Mouse (Mus musculus) intestine, embryonic 14.5 days (tissue): ENCODE measurements around the gene Snx19. TPM values are rescaled to one million over a fixed set of nuclear protein-coding genes. Genes with fewer than 3 reads are reported as not detected.

Experiments
- ATAC-seq: fragments of 200-750 bp; cut with Nextera tagmentation; replicated peaks from 2 replicates; pipeline ENCODE4 v1.8.0; 2017; ENCODE audit warnings: low read depth, moderate number of reproducible peaks, moderate TSS enrichment, moderate library complexity; ENCODE audit not compliant: low FRiP score, low TSS enrichment
- DNase-seq: peaks from one replicate; pipeline ENCODE4 v3.0.0-alpha.2; 2018; ENCODE audit warnings: low spot score
- H3K27ac ChIP-seq: fragments of 300-500 bp; sonication (generic); 2 replicates; pipeline ENCODE4 v1.5.1; 2014; ENCODE audit warnings: low read depth, mild to moderate bottlenecking, control low read depth
- H3K27me3 ChIP-seq: fragments of 300-500 bp; sonication (generic); replicated peaks from 2 replicates; pipeline ENCODE4 v1.6.1; 2014; ENCODE audit warnings: low read length, control low read depth; ENCODE audit not compliant: control insufficient read depth, insufficient read depth
- H3K36me3 ChIP-seq: fragments of 300-500 bp; sonication (generic); 2 replicates; pipeline ENCODE4 v1.6.1; 2014; ENCODE audit warnings: low read length, control low read depth; ENCODE audit not compliant: control insufficient read depth, insufficient read depth
- H3K4me1 ChIP-seq: fragments of 300-500 bp; sonication (generic); replicated peaks from 2 replicates; pipeline ENCODE4 v1.6.1; 2014; ENCODE audit warnings: low read length, control low read depth, mixed read lengths; ENCODE audit not compliant: control insufficient read depth, insufficient read depth
- H3K4me2 ChIP-seq: fragments of 300-500 bp; sonication (generic); 2 replicates; pipeline ENCODE4 v1.6.1; 2014; ENCODE audit warnings: low read length
- H3K4me3 ChIP-seq: fragments of 300-500 bp; sonication (generic); 2 replicates; pipeline ENCODE4 v1.5.1; 2014; ENCODE audit warnings: low read depth, low read length, control low read depth, mixed read lengths
- H3K9ac ChIP-seq: fragments of 300-500 bp; sonication (generic); 2 replicates; pipeline ENCODE4 v1.6.1; 2014; ENCODE audit warnings: mild to moderate bottlenecking, low read length
- H3K9me3 ChIP-seq: fragments of 300-500 bp; sonication (generic); 2 replicates; pipeline ENCODE4 v1.6.1; 2016; ENCODE audit warnings: low read length, control low read depth; ENCODE audit not compliant: control insufficient read depth
- WGBS: fragments of 180-500 bp; shearing (Covaris S2); extraction: QIAGEN DNeasy Blood & Tissue Kit; methylation state at CpG from one replicate; pipeline ENCODE4 v1.1.7; 2014; 5-methylcytosine and 5-hydroxymethylcytosine counted together
- polyA plus RNA-seq: library from polyadenylated mRNA; unstranded; fragments of >200 nt; fragmentation: Nextera tagmentation; extraction: Ambion mirVana; gene quantifications from 2 replicates; pipeline ENCODE4 v1.2.1, GENCODE M21; 2014

Gene Snx19
- polyA plus RNA-seq: 20.9 and 22.1 TPM in 2 replicates

DNA sequence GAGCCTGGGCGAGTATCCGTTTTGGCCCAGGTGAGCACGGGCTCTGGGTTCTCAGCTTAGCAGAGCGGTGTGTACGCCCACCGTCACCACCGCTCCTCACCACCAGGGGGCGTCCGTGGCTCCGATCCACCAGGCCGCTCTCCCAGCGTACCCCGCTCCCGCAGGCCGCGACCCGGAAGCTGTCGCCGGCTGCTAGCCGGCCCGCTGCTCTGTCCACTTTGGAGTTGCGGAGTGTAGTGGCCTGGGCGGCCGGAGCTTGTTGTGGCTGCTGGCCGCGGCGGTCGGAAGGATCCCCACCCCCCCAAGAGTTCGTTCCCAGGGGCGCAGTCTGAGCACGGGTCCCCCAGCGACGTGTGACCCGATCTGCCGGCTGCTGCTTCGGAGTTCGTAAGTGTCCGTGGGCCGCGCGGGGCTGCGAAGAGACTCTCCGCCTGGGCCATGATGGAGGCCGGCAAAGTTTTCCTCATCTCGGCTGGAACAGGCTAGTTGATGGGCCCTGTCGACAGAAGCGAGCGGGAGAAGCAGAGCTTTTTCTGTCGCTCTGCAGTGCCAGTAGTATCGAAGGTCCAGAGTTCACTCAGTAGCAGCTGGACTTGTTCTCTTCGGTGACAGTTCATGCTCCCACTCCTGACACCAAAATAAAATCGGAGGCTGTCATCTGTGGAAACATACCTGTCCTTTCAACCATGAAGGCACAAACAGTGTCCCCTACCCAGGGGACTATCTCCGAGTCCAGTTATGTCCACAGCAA lies at the start of gene Snx19:
Snx19 (plus strand) TSS at position 227 of the 751 bp plus-strand sequence.
- ATAC-seq: peak; percentile 95
- Histone ChIP-seq H3K27me3 (no peaks in the 10 kb centered on the region), H3K27ac (peak within 1 kb of the TSS; percentile 24; the same call in 1 of the 2 replicates), H3K4me1 (peaks cover 27% of the 10 kb centered on the region), H3K4me2 (peak within 1 kb of the TSS; percentile 78), H3K9ac (peak within 1 kb of the TSS; percentile 85), H3K36me3 (peaks cover under 1% of the 10 kb centered on the region; the same call in 1 of the 2 replicates), H3K9me3 (no peaks in the 10 kb centered on the region), H3K4me3 (peak within 1 kb of the TSS; percentile 69)
- 2% methylated on average over 53 of the region's 53 CpGs for WGBS
- peak; percentile 97 for DNase-seq

DNA sequence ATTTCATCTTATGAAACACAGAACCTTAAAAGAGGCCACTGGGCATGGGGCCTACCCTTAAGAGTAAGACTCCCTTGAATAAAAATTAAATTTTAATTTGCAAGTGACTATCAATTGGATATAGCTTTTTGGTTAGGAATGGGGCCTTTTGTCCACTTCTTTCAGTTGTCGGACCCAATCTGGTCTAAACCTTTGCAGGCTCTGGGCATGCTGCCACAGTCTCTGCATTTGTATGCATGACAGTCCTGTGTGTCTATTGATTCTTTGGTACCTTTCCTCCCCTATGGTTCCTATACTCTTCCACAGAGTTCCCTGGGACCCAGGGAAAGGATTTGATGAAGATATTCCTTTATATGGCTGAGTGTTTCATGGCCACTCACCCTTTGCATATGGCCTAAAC lies 26.1 kb upstream of the Snx19 start:
- H3K4me3 ChIP-seq: no peak overlapping the region
- H3K9ac ChIP-seq: no peak overlapping the region
- 97% methylated on average over 1 of the region's 1 CpGs for WGBS

DNA sequence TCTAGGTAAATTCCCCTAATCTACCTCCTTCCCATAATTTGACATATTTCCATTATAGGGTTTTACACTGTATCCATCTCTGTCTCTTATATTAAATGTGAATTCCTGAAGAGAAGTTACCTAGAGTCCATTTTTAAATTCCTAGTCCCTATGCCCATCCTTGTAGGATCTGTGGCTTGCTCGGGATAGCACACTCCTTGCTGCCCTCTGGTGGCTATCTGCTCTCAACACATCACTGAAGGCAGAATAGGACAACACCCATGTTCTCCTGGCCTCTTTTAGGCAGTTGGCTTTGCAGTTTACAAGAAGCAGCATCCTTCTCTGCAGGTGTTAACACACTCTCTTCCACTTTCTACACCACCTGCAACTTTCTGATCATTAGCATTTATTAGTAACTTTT lies 4.0 kb upstream of the Snx19 start:
- Histone ChIP-seq H3K9ac (no peak overlapping the region), H3K4me2 (no peak overlapping the region), H3K4me3 (no peak overlapping the region), H3K27ac (no peak overlapping the region), H3K27me3 (no peaks in the 10 kb centered on the region), H3K9me3 (no peaks in the 10 kb centered on the region), H3K4me1 (peaks cover 6% of the 10 kb centered on the region), H3K36me3 (no peaks in the 10 kb centered on the region)
- no peak for ATAC-seq
- WGBS: 3% methylated on average over 1 of the region's 1 CpGs
- no peak for DNase-seq

More for the DNA sequence above, 26.1 kb upstream of the Snx19 start:
- Histone ChIP-seq H3K4me2 (no peak overlapping the region), H3K27ac (no peak overlapping the region), H3K27me3 (no peaks in the 10 kb centered on the region), H3K4me1 (no peaks in the 10 kb centered on the region), H3K9me3 (no peaks in the 10 kb centered on the region), H3K36me3 (no peaks in the 10 kb centered on the region)
- DNase-seq: no peak
- no peak for ATAC-seq

DNA sequence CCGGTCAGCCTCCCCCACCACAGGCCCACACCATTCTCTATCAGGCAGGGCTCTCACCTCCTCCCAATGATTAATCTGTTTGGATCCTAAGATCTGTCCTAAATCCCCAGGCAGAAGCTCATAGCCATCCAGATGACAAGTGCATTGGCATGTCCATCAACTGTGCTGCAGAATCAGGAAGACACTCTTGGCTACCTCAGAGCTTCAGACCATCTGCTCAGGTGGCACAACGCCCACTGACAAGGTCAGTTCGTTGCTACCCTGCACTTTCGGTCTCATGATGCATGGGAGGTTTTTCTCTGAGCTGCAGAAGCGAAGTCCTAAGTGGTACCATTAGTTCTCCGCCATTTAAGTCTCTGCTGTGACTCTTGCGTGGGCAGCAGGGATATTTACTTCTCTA lies 1.7 kb upstream of the Snx19 start:
- Histone ChIP-seq H3K9me3 (no peaks in the 10 kb centered on the region), H3K4me3 (no peak overlapping the region), H3K27me3 (no peaks in the 10 kb centered on the region), H3K9ac (no peak overlapping the region), H3K27ac (no peak overlapping the region), H3K4me1 (peaks cover 21% of the 10 kb centered on the region), H3K4me2 (no peak overlapping the region), H3K36me3 (no peaks in the 10 kb centered on the region)
- 89% methylated on average over 7 of the region's 7 CpGs for WGBS
- DNase-seq (no peak), ATAC-seq (no peak)

DNA sequence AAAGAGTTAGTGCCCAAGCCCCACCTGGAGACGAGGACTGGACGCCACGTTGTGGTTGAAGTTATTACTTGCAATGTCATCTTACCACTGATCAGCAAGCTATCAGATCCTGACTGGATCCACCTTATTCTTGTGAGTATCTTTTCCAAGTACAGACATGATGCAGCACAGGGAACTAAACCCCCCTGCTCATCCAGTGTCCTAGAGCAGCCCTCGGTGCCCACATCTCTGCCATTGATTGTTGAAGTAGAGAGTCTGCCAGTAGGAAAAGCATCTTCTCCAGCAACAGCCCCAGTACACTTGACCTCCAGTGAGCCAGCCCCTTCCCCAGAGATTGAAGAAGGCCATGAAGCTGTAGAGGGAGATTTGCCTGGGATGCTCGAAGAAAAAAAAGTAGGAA lies 1.3 kb downstream of the Snx19 start:
- Histone ChIP-seq H3K36me3 (peaks cover 12% of the 10 kb centered on the region), H3K9ac (no peak overlapping the region), H3K4me1 (peaks cover 27% of the 10 kb centered on the region), H3K27me3 (no peaks in the 10 kb centered on the region), H3K4me3 (no peak overlapping the region), H3K9me3 (no peaks in the 10 kb centered on the region), H3K27ac (no peak overlapping the region), H3K4me2 (no peak overlapping the region; the same call in 1 of the 2 replicates)
- 88% methylated on average over 5 of the region's 5 CpGs for WGBS
- ATAC-seq (no peak), DNase-seq (no peak)

DNA sequence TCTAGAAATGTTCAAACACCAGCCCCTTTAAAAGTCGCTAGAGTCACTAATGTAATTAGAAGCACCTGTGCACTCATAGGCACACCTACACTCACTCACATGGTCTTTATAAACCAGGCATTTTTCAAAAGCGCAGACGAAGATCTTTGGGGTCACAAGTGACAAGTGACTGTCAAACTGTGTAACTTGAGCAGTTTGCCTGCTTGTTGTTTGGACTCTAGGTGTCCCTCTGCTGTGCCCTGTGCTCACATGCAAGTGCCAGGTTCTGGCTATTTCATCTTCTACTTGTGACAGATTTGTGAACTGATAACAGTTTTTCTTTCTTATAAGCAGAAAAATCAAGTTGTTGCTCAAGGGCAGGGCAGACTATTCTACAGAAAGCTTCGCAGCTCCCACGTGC lies 3.5 kb downstream of the Snx19 start:
- peaks cover 29% of the 10 kb centered on the region for H3K36me3 ChIP-seq

DNA sequence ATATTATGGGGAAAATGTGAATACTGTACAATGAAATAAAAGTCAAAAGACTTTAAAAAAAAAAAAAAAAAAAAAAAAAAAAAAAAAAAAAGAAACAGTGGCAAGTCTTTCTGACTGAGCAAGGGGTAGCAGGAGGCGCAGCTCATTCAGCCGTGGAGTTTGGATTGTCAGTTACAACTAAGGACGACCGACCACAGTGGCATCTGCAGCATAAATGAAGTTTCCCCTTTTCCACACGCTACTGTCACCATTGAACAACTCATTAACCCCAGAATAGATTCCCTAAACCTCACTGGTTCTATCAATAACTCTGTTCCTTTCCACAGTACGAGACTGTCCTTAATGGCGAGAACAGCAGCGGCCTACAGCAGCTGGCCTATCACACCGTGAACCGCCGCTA lies 5.0 kb downstream of the Snx19 start:
- H3K4me1 ChIP-seq: peaks cover 27% of the 10 kb centered on the region
- H3K4me2 ChIP-seq: no peak overlapping the region
- no peaks in the 10 kb centered on the region for H3K9me3 ChIP-seq
- 89% methylated on average over 11 of the region's 11 CpGs for WGBS
- no peak overlapping the region for H3K4me3 ChIP-seq
- H3K36me3 ChIP-seq: peaks cover 44% of the 10 kb centered on the region
- DNase-seq (no peak), ATAC-seq (no peak)
- no peak overlapping the region for H3K27ac ChIP-seq
- H3K27me3 ChIP-seq: no peaks in the 10 kb centered on the region
- no peak overlapping the region for H3K9ac ChIP-seq

More for the DNA sequence above, 3.5 kb downstream of the Snx19 start:
- H3K4me3 ChIP-seq: no peak overlapping the region
- no peaks in the 10 kb centered on the region for H3K27me3 ChIP-seq
- 0 out of 2 replicates have a peak overlapping the region, but pooled peaks have one; percentile 4 for H3K4me2 ChIP-seq
- H3K9ac ChIP-seq: no peak overlapping the region
- 77% methylated on average over 5 of the region's 5 CpGs for WGBS
- peaks cover 27% of the 10 kb centered on the region for H3K4me1 ChIP-seq
- H3K9me3 ChIP-seq: no peaks in the 10 kb centered on the region
- DNase-seq: no peak
- ATAC-seq: no peak
- H3K27ac ChIP-seq: no peak overlapping the region

DNA sequence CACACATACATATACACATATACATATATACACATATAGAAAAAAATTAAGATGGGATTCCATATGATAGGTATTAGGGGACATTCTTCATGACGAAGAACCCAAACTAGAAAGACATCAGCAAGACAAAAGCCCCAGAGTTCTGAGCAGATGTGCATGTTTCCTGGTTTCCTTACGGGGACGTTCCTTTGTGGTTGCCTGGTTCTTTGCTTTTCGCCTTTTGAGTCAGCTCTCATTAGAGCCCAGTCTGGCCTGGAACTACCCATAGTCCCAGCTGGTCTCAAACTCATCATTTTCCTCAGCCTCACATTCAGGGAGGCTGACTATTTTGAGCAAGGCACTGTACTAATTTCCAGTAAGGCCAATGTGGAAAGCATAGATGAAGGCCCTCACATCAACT lies 7.0 kb downstream of the Snx19 start:
- Histone ChIP-seq H3K27me3 (no peaks in the 10 kb centered on the region), H3K4me3 (no peak overlapping the region), H3K4me1 (peaks cover 13% of the 10 kb centered on the region), H3K9me3 (no peaks in the 10 kb centered on the region), H3K36me3 (peaks cover 59% of the 10 kb centered on the region), H3K27ac (no peak overlapping the region), H3K9ac (no peak overlapping the region), H3K4me2 (no peak overlapping the region)
- ATAC-seq (no peak), DNase-seq (no peak)
- WGBS: 91% methylated on average over 4 of the region's 4 CpGs
